Mouse (Mus musculus) liver, embryonic 15.5 days (tissue): Measurements from ENCODE around the gene Lrrn4. TPM values are rescaled to one million over a fixed set of nuclear protein-coding genes. Genes with fewer than 3 reads are reported as not detected.

Source experiments
- ATAC-seq: fragments of 200-750 bp; cut with Nextera tagmentation; 2 replicates; pipeline ENCODE4 v1.8.0; 2017; ENCODE audit warnings: moderate number of reproducible peaks, mild to moderate bottlenecking, moderate library complexity; ENCODE audit not compliant: insufficient read depth
- H3K27ac ChIP-seq: fragments of 300-500 bp; sonication (generic); replicated peaks from 2 replicates; pipeline ENCODE4 v1.5.1; 2015; ENCODE audit warnings: mild to moderate bottlenecking, inconsistent platforms
- H3K27me3 ChIP-seq: fragments of 300-500 bp; sonication (generic); 2 replicates; pipeline ENCODE4 v1.6.1; 2015; ENCODE audit warnings: mild to moderate bottlenecking, inconsistent platforms
- H3K36me3 ChIP-seq: fragments of 300-500 bp; sonication (generic); replicated peaks from 2 replicates; pipeline ENCODE4 v1.6.1; 2015; ENCODE audit warnings: moderate library complexity, mild to moderate bottlenecking, inconsistent platforms
- H3K4me1 ChIP-seq: fragments of 300-500 bp; sonication (generic); replicated peaks from 2 replicates; pipeline ENCODE4 v1.6.1; 2015; ENCODE audit warnings: inconsistent platforms
- H3K4me2 ChIP-seq: fragments of 300-500 bp; sonication (generic); 2 replicates; pipeline ENCODE4 v1.6.1; 2015; ENCODE audit warnings: moderate library complexity, mild to moderate bottlenecking, inconsistent platforms
- H3K4me3 ChIP-seq: fragments of 300-500 bp; sonication (generic); replicated peaks from 2 replicates; pipeline ENCODE4 v1.5.1; 2015; ENCODE audit warnings: mild to moderate bottlenecking, inconsistent platforms
- H3K9ac ChIP-seq: fragments of 300-500 bp; sonication (generic); 2 replicates; pipeline ENCODE4 v1.6.1; 2015; ENCODE audit warnings: moderate library complexity, mild to moderate bottlenecking, inconsistent platforms
- H3K9me3 ChIP-seq: fragments of 300-500 bp; sonication (generic); replicated peaks from 2 replicates; pipeline ENCODE4 v1.6.1; 2016; ENCODE audit warnings: inconsistent platforms
- WGBS: fragments of 180-500 bp; shearing (Covaris S2); methylation state at CpG from one replicate; pipeline ENCODE4 v1.1.7; 2015; ENCODE audit warnings: mixed read lengths; ENCODE audit not compliant: insufficient replicate concordance; 5-methylcytosine and 5-hydroxymethylcytosine counted together
- polyA plus RNA-seq: library from polyadenylated mRNA; unstranded; fragments of >200 nt; fragmentation: Nextera tagmentation; extraction: Ambion mirVana; gene quantifications from 2 replicates; pipeline ENCODE4 v1.2.1, GENCODE M21; 2015

The Lrrn4 gene
- polyA plus RNA-seq, 1 experiment from 2014 or later, result 1.0 TPM

- ATAC-seq, result no peak
- no peak overlapping the region for H3K27ac ChIP-seq
These were observed 11.0 kb downstream of the Lrrn4 start for GRCm38 (mm10) chr2:132869682-132870081.

GRCm38 (mm10) chr2:132867521-132867920 lies 13.2 kb downstream of the Lrrn4 start:
- ATAC-seq, result no peak
- WGBS, result 46% methylated on average over 5 of the region's 5 CpGs

More at GRCm38 (mm10) chr2:132869682-132870081, 11.0 kb downstream of the Lrrn4 start:
- Histone ChIP-seq H3K9me3 (no peaks in the 10 kb centered on the region), H3K27me3 (no peaks in the 10 kb centered on the region), H3K4me1 (no peaks in the 10 kb centered on the region), H3K4me2 (no peak overlapping the region), H3K4me3 (no peak overlapping the region), H3K36me3 (peaks cover 12% of the 10 kb centered on the region; the same call in 1 of the 2 replicates), H3K9ac (no peak overlapping the region)
- 66% methylated on average over 5 of the region's 5 CpGs for WGBS

GRCm38 (mm10) chr2:132863325-132863724 lies 17.4 kb downstream of the Lrrn4 start:
- H3K4me2 ChIP-seq, result no peak overlapping the region
- no peak overlapping the region for H3K4me3 ChIP-seq
- H3K27ac ChIP-seq, result no peak overlapping the region
- WGBS, result 76% methylated on average over 2 of the region's 2 CpGs
- H3K9ac ChIP-seq, result no peak overlapping the region
- no peaks in the 10 kb centered on the region for H3K4me1 ChIP-seq
- no peak for ATAC-seq
- H3K27me3 ChIP-seq, result no peaks in the 10 kb centered on the region
- no peaks in the 10 kb centered on the region for H3K9me3 ChIP-seq
- peaks cover 21% of the 10 kb centered on the region; the same call in 1 of the 2 replicates for H3K36me3 ChIP-seq

More at GRCm38 (mm10) chr2:132867521-132867920, 13.2 kb downstream of the Lrrn4 start:
- Histone ChIP-seq H3K27me3 (no peaks in the 10 kb centered on the region), H3K27ac (no peak overlapping the region), H3K4me3 (no peak overlapping the region), H3K9ac (no peak overlapping the region), H3K36me3 (peaks cover 18% of the 10 kb centered on the region; the same call in 1 of the 2 replicates), H3K9me3 (no peaks in the 10 kb centered on the region), H3K4me1 (no peaks in the 10 kb centered on the region), H3K4me2 (no peak overlapping the region)

- Histone ChIP-seq H3K9ac (no peak overlapping the region), H3K27me3 (no peaks in the 10 kb centered on the region), H3K4me1 (no peaks in the 10 kb centered on the region), H3K36me3 (peaks cover 14% of the 10 kb centered on the region; the same call in 1 of the 2 replicates), H3K27ac (no peak overlapping the region), H3K9me3 (no peaks in the 10 kb centered on the region), H3K4me2 (no peak overlapping the region), H3K4me3 (no peak overlapping the region)
- 74% methylated on average over 2 of the region's 2 CpGs for WGBS
- no peak for ATAC-seq
These were observed 19.2 kb downstream of the Lrrn4 start for GRCm38 (mm10) chr2:132861456-132861855.

GRCm38 (mm10) chr2:132860435-132860834 lies 20.3 kb downstream of the Lrrn4 start:
- Histone ChIP-seq H3K4me1 (no peaks in the 10 kb centered on the region), H3K9me3 (no peaks in the 10 kb centered on the region)

GRCm38 (mm10) chr2:132856333-132856732 lies 24.4 kb downstream of the Lrrn4 start:
- WGBS, result 55% methylated on average over 5 of the region's 5 CpGs
- ATAC-seq, result no peak

More at GRCm38 (mm10) chr2:132860435-132860834, 20.3 kb downstream of the Lrrn4 start:
- no peak for ATAC-seq
- Histone ChIP-seq H3K9ac (no peak overlapping the region), H3K4me3 (no peak overlapping the region), H3K36me3 (peaks cover 11% of the 10 kb centered on the region; the same call in 1 of the 2 replicates), H3K27ac (no peak overlapping the region), H3K4me2 (no peak overlapping the region), H3K27me3 (no peaks in the 10 kb centered on the region)

GRCm38 (mm10) chr2:132853051-132853450 lies 27.6 kb downstream of the Lrrn4 start:
- Histone ChIP-seq H3K36me3 (peaks cover 14% of the 10 kb centered on the region), H3K4me2 (no peak overlapping the region), H3K4me1 (peaks cover 24% of the 10 kb centered on the region), H3K4me3 (no peak overlapping the region), H3K27me3 (no peaks in the 10 kb centered on the region), H3K27ac (no peak overlapping the region), H3K9me3 (no peaks in the 10 kb centered on the region), H3K9ac (no peak overlapping the region)
- 70% methylated on average over 1 of the region's 1 CpGs for WGBS
- no peak for ATAC-seq

More at GRCm38 (mm10) chr2:132856333-132856732, 24.4 kb downstream of the Lrrn4 start:
- Histone ChIP-seq H3K4me2 (no peak overlapping the region), H3K27ac (no peak overlapping the region), H3K4me1 (peaks cover 9% of the 10 kb centered on the region; the same call in 1 of the 2 replicates), H3K9me3 (no peaks in the 10 kb centered on the region), H3K9ac (no peak overlapping the region), H3K36me3 (0 out of 2 replicates have a peak, but pooled peaks cover 4% of the 10 kb centered on the region), H3K27me3 (no peaks in the 10 kb centered on the region), H3K4me3 (no peak overlapping the region)

GRCm38 (mm10) chr2:132849141-132849540 lies 31.6 kb downstream of the Lrrn4 start:
- Histone ChIP-seq H3K27ac (no peak overlapping the region), H3K9ac (no peak overlapping the region), H3K36me3 (peaks cover 17% of the 10 kb centered on the region), H3K27me3 (no peaks in the 10 kb centered on the region), H3K4me1 (peaks cover 38% of the 10 kb centered on the region), H3K4me3 (no peak overlapping the region), H3K4me2 (no peak overlapping the region), H3K9me3 (no peaks in the 10 kb centered on the region)
- ATAC-seq, result no peak
- 82% methylated on average over 6 of the region's 6 CpGs for WGBS

GRCm38 (mm10) chr2:132848361-132848760 lies 32.3 kb downstream of the Lrrn4 start:
- 80% methylated on average over 4 of the region's 4 CpGs for whole genome bisulfite sequencing
- peak overlapping the region; percentile 87 for H3K4me2 ChIP-seq
- 0 out of 2 replicates have a peak overlapping the region, but pooled peaks have one; percentile 11 for H3K27ac ChIP-seq
- H3K27me3 ChIP-seq, result no peaks in the 10 kb centered on the region
- peaks cover 38% of the 10 kb centered on the region for H3K4me1 ChIP-seq
- 0 out of 2 replicates have a peak overlapping the region, but pooled peaks have one; percentile 80 for H3K4me3 ChIP-seq
- no peak for ATAC-seq
- H3K9me3 ChIP-seq, result no peaks in the 10 kb centered on the region
- peaks cover 17% of the 10 kb centered on the region for H3K36me3 ChIP-seq
- H3K9ac ChIP-seq, result no peak overlapping the region

GRCm38 (mm10) chr2:132847581-132847980 lies 33.1 kb downstream of the Lrrn4 start:
- H3K36me3 ChIP-seq, result peaks cover 21% of the 10 kb centered on the region
- no peak for ATAC-seq
- peak overlapping the region; percentile 80 for H3K4me3 ChIP-seq
- no peak overlapping the region for H3K27ac ChIP-seq
- no peaks in the 10 kb centered on the region for H3K27me3 ChIP-seq
- H3K4me1 ChIP-seq, result peaks cover 38% of the 10 kb centered on the region
- no peaks in the 10 kb centered on the region for H3K9me3 ChIP-seq
- 32% methylated on average over 7 of the region's 7 CpGs for WGBS
- peak overlapping the region; percentile 87 for H3K4me2 ChIP-seq
- H3K9ac ChIP-seq, result peak overlapping the region; percentile 82

GRCm38 (mm10) chr2:132846407-132847358 lies 34.0 kb downstream of the Lrrn4 start, which contains the start of gene Crls1:
Gene Crls1 (plus strand): TSS chr2:132846666.
- peak; percentile 89 for ATAC-seq
- H3K4me1 ChIP-seq, result peaks cover 32% of the 10 kb centered on the region
- under 1% methylated on average over 96 of the region's 96 CpGs for WGBS
- H3K36me3 ChIP-seq, result peaks cover 23% of the 10 kb centered on the region
- no peaks in the 10 kb centered on the region for H3K27me3 ChIP-seq
- H3K9ac ChIP-seq, result peak within 1 kb of the TSS; percentile 82
- H3K27ac ChIP-seq, result peak within 1 kb of the TSS; percentile 78
- H3K4me3 ChIP-seq, result peak within 1 kb of the TSS; percentile 80
- H3K4me2 ChIP-seq, result peak within 1 kb of the TSS; percentile 87
- H3K9me3 ChIP-seq, result no peaks in the 10 kb centered on the region
